Mouse (Mus musculus): ENCODE results near the gene Mef2c. TPM values are rescaled to one million over a fixed set of nuclear protein-coding genes. Genes with fewer than 3 reads are reported as not detected.
A peak's percentile ranks its signal among the peaks of the same experiment; 100 is the strongest.

Mef2c gene
- polyA plus RNA-seq, 1 experiment from 2014 or later, result 25.0 TPM

DNA sequence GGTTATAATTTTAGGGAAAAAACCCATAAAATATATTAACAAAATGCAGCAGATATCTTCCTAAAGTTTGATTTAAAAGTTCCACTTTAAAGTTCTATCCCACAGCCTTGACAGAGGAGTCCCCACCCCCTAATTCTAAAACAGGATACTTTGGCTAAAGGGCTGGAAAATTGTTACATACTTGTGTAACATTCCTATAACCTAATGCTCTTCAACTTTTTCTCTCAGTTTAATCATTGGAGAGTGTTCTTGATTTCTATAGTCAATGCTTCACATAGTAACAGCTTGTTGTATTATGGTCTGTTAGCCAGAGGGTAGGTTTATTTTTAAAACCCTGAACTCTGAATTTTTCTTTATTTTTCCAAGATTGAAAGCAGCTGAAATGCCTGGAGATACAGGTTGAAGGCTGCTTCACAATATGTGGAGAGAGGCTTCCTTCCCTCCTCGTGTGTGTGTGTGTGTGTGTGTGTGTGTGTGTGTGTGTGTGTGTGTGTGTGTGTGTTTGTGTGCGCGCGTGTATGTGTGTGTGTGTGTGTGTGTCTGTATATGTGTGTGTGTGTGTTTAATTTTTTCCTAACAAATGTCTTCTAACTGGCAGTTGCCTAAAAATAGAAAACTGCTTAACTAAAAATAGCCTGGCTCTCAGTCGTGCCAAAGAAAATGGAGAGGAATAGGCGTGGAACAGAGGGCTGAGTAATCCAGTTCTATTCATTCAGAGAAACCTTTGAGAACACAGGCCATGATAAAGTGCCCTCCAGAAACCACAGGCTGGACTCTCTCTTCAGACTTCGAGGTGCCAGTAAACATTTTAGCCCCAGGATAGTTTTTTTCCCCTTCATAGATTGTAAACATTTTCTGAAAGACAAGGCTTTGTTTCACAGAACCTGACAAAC, 99.8 kb downstream of the Mef2c start:
- Histone ChIP-seq H3K4me2 (ENCODE audit: low read length) (no peak overlapping the region), H3K9ac (replicated peaks; ENCODE audit: low read length) (no peak overlapping the region), H3K27me3 (ENCODE audit: control insufficient read depth, insufficient read depth, low read length) (no peaks in the 10 kb centered on the region), H3K4me3 (replicated peaks; ENCODE audit: low read depth, low read length) (no peak overlapping the region), H3K36me3 (ENCODE audit: control insufficient read depth, insufficient read depth, low read length) (no peaks in the 10 kb centered on the region), H3K27ac (replicated peaks; ENCODE audit: low read depth, low read length) (no peak overlapping the region), H3K4me1 (ENCODE audit: control insufficient read depth, insufficient read depth, low read length) (peaks cover 15% of the 10 kb centered on the region), H3K9me3 (ENCODE audit: control insufficient read depth, low read length) (no peaks in the 10 kb centered on the region)
- DNase-seq (peak; percentile 35), ATAC-seq (ENCODE audit: low FRiP score, low TSS enrichment) (no peak)
- 39% methylated on average over 7 of the region's 7 CpGs for WGBS

DNA sequence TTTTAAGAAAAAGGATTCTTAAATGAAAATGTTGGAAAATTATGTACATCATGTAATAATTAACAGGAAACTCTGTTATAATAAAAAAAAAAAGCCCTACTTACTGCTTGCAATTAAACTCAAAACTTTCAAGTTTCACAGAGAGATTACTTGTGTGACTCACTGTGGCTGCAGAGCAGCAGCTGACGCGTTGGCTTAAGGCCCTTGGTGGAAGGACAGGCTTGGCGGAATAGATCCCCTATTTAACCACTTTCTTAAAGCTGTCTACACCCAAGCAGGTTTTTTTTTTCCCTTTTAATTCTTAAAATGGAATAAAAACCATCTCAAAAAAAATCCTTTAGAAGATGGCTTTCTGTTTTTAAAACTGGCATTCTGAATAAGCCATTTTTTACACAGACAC, 100.5 kb downstream of the Mef2c start:
- Histone ChIP-seq H3K4me2 (ENCODE audit: low read length) (no peak overlapping the region), H3K4me1 (ENCODE audit: control insufficient read depth, insufficient read depth, low read length) (peaks cover 18% of the 10 kb centered on the region), H3K27me3 (ENCODE audit: control insufficient read depth, insufficient read depth, low read length) (no peaks in the 10 kb centered on the region), H3K9me3 (ENCODE audit: control insufficient read depth, low read length) (no peaks in the 10 kb centered on the region), H3K36me3 (ENCODE audit: control insufficient read depth, insufficient read depth, low read length) (no peaks in the 10 kb centered on the region), H3K9ac (replicated peaks; ENCODE audit: low read length) (no peak overlapping the region), H3K4me3 (replicated peaks; ENCODE audit: low read depth, low read length) (no peak overlapping the region), H3K27ac (replicated peaks; ENCODE audit: low read depth, low read length) (no peak overlapping the region)
- DNase-seq, result peak; percentile 41
- 21% methylated on average over 3 of the region's 3 CpGs for WGBS
- no peak for ATAC-seq (ENCODE audit: low FRiP score, low TSS enrichment)

DNA sequence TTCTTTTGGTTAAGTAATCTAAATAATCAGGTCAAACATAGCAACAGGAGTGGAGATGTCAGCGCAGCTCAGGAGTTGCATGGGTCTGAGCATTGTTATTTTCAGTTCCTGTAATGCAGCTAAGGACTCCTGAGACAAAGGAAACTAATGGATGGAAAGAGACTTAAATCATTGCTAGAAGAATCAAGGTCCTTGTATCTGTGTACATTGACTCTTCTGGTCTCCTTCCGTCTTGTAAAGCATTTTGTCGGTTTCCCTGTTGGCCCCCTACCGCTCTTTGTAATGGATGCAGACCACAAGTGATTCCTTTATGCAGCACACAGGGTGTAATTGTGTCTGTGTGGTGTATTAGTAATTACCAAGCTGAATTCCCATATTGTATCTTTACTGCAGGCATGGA, 101.0 kb downstream of the Mef2c start:
- Histone ChIP-seq H3K27me3 (ENCODE audit: control insufficient read depth, insufficient read depth, low read length) (no peaks in the 10 kb centered on the region), H3K4me3 (replicated peaks; ENCODE audit: low read depth, low read length) (no peak overlapping the region), H3K9me3 (ENCODE audit: control insufficient read depth, low read length) (no peaks in the 10 kb centered on the region), H3K4me1 (ENCODE audit: control insufficient read depth, insufficient read depth, low read length) (peaks cover 18% of the 10 kb centered on the region), H3K36me3 (ENCODE audit: control insufficient read depth, insufficient read depth, low read length) (no peaks in the 10 kb centered on the region), H3K4me2 (ENCODE audit: low read length) (peak overlapping the region; percentile 15; the same call in 1 of the 2 replicates), H3K9ac (replicated peaks; ENCODE audit: low read length) (0 out of 2 replicates have a peak overlapping the region, but pooled peaks have one; percentile 9), H3K27ac (replicated peaks; ENCODE audit: low read depth, low read length) (0 out of 2 replicates have a peak overlapping the region, but pooled peaks have one; percentile 37)
- 21% methylated on average over 4 of the region's 4 CpGs for WGBS
- peak; percentile 49; the same call in 1 of the 2 replicates for ATAC-seq (ENCODE audit: low FRiP score, low TSS enrichment)
- peak; percentile 46 for DNase-seq

DNA sequence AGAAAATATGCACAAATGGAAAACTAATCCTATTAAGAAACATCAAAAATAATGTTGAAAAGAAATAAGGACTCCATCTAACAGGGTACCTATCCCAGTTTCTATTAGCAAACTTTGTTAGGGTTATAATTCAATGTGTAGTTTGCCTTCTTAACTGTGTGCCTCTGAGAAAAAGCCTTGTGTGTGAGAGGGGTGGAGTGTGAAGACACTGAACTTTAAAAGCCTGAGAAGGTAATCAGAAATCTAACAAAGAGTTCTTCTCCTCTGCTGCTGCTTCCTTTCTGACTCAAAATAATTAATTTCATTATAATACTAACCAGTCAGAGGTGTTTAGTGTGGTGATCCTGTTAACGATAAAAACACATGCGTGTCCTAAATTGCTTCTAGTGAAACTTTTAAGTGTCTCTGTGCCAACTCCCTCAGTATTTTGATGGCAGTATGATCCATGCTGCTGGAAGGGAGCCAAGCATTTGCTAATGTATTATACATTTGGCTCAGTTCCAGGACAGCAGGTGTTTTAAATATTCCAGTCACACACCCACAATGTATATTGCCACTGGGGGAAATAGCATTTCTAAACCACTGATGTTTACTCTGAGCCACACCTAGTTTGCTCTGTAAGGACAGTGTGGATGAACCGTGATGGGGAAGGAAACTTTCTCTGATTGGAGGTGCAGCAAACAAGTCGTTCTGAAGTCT, 104.2 kb downstream of the Mef2c start:
- DNase-seq, result peak; percentile 86
- ATAC-seq (ENCODE audit: low FRiP score, low TSS enrichment), result peak; percentile 62
- 41% methylated on average over 4 of the region's 4 CpGs for WGBS
- Histone ChIP-seq H3K4me1 (ENCODE audit: control insufficient read depth, insufficient read depth, low read length) (peaks cover 18% of the 10 kb centered on the region), H3K9ac (replicated peaks; ENCODE audit: low read length) (no peak overlapping the region), H3K9me3 (ENCODE audit: control insufficient read depth, low read length) (no peaks in the 10 kb centered on the region), H3K4me2 (ENCODE audit: low read length) (no peak overlapping the region), H3K36me3 (ENCODE audit: control insufficient read depth, insufficient read depth, low read length) (no peaks in the 10 kb centered on the region), H3K27ac (replicated peaks; ENCODE audit: low read depth, low read length) (no peak overlapping the region), H3K27me3 (ENCODE audit: control insufficient read depth, insufficient read depth, low read length) (no peaks in the 10 kb centered on the region), H3K4me3 (replicated peaks; ENCODE audit: low read depth, low read length) (no peak overlapping the region)

DNA sequence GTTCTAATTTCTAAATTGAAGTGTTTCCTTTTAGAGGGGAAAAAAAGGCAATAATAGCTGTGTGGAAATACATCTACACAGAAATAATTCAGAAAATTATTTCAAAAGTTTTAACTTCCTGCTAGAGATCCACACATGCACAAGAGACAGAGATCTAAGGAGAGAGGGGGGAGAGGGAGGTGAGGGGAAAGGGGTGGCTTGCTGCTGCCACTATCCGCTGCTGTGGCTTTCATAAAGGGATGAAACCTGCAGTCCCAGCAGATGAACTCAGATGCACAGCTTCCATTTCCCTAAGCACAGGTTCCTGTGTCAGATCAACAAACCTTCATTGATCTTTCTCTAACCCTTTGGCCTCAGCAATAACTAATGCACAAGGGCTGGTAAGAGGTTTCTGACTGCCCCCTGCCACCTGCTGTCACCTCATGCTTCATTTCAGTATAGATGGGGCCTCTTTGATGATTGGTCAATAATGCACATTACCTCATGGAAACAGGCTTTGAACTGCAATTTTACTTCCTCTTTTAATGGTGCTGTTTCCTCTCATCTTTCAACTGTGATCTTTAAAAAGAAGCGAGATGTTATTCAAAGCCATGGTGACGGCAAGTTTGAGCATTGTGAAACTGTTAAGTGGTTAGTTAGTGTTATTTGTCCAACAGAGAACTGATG, 105.2 kb downstream of the Mef2c start:
- ATAC-seq (ENCODE audit: low FRiP score, low TSS enrichment) (no peak), DNase-seq (no peak)
- Histone ChIP-seq H3K27ac (replicated peaks; ENCODE audit: low read depth, low read length) (no peak overlapping the region), H3K4me2 (ENCODE audit: low read length) (no peak overlapping the region), H3K4me1 (ENCODE audit: control insufficient read depth, insufficient read depth, low read length) (peaks cover 18% of the 10 kb centered on the region), H3K9ac (replicated peaks; ENCODE audit: low read length) (no peak overlapping the region), H3K4me3 (replicated peaks; ENCODE audit: low read depth, low read length) (no peak overlapping the region), H3K27me3 (ENCODE audit: control insufficient read depth, insufficient read depth, low read length) (no peaks in the 10 kb centered on the region), H3K36me3 (ENCODE audit: control insufficient read depth, insufficient read depth, low read length) (no peaks in the 10 kb centered on the region), H3K9me3 (ENCODE audit: control insufficient read depth, low read length) (no peaks in the 10 kb centered on the region)
- WGBS, result 74% methylated on average over 3 of the region's 3 CpGs

DNA sequence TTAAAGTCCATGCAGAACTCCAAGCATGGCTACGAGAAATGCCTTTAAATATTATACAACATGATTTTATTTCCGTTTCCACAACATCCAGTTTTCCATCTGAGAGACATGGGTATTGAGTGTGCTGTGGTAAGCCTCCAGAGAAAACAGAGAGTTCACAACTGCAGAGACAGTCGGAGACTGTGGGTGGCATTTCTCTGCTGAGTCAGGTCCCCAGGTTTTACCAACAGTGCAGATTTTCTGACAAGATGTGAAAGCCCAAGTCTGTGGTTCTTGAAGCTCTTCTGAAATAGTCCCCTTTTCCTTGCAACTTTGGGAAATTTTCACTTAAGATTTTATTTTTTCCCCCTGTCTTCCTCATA, 105.7 kb downstream of the Mef2c start:
- no peaks in the 10 kb centered on the region for H3K27me3 ChIP-seq (ENCODE audit: control insufficient read depth, insufficient read depth, low read length)
- H3K9ac ChIP-seq (replicated peaks; ENCODE audit: low read length), result no peak overlapping the region
- WGBS, result 84% methylated on average over 3 of the region's 3 CpGs
- no peak overlapping the region for H3K4me3 ChIP-seq (replicated peaks; ENCODE audit: low read depth, low read length)
- ATAC-seq (ENCODE audit: low FRiP score, low TSS enrichment) (no peak), DNase-seq (no peak)
- no peaks in the 10 kb centered on the region for H3K36me3 ChIP-seq (ENCODE audit: control insufficient read depth, insufficient read depth, low read length)
- H3K4me2 ChIP-seq (ENCODE audit: low read length), result no peak overlapping the region
- H3K4me1 ChIP-seq (ENCODE audit: control insufficient read depth, insufficient read depth, low read length), result peaks cover 16% of the 10 kb centered on the region
- no peaks in the 10 kb centered on the region for H3K9me3 ChIP-seq (ENCODE audit: control insufficient read depth, low read length)
- no peak overlapping the region for H3K27ac ChIP-seq (replicated peaks; ENCODE audit: low read depth, low read length)

DNA sequence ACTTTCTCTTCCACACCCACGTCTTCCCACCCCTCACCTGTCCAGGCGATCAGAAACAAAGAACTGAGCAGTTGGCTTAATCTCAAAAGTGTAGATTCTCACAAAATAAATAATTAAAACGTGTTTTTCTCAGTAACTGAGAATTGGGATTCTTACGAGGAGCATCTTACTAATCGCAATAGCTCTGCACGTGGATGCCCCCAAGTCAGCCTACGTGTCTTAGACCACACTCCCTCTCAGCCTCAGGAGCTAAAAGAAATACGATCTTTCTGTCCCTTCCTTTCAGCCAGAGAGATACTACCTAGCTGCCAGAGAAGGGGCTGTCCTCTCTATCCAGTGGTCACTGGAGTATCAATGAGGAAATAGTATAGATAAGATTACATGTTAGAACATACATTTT, 106.3 kb downstream of the Mef2c start:
- no peak overlapping the region for H3K9ac ChIP-seq (replicated peaks; ENCODE audit: low read length)
- 89% methylated on average over 8 of the region's 8 CpGs for WGBS
- DNase-seq (no peak), ATAC-seq (ENCODE audit: low FRiP score, low TSS enrichment) (no peak)
- no peak overlapping the region for H3K4me3 ChIP-seq (replicated peaks; ENCODE audit: low read depth, low read length)
- no peak overlapping the region for H3K4me2 ChIP-seq (ENCODE audit: low read length)
- H3K9me3 ChIP-seq (ENCODE audit: control insufficient read depth, low read length), result no peaks in the 10 kb centered on the region
- H3K4me1 ChIP-seq (ENCODE audit: control insufficient read depth, insufficient read depth, low read length), result peaks cover 10% of the 10 kb centered on the region; the same call in 1 of the 2 replicates
- no peaks in the 10 kb centered on the region for H3K36me3 ChIP-seq (ENCODE audit: control insufficient read depth, insufficient read depth, low read length)
- H3K27me3 ChIP-seq (ENCODE audit: control insufficient read depth, insufficient read depth, low read length), result no peaks in the 10 kb centered on the region
- H3K27ac ChIP-seq (replicated peaks; ENCODE audit: low read depth, low read length), result no peak overlapping the region

DNA sequence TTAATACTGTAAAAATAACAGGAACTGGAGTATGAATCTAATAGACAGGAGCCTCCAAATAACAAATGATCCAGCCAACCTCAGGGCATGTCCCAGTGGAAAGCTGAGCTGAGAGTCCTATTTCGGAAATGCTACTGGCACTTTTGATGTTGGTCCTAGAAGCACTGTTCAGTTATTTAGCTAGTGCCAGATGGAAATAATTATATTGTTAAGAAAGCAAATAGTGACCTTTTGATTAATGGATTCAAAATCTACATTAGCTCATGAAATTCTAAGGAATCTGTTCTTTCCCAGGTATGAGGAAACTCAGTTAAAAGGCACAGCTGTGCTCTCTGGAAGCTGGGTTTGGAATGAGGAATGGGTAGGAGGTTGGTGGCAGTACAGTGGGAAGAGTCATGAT, 108.4 kb downstream of the Mef2c start:
- Histone ChIP-seq H3K4me2 (ENCODE audit: low read length) (no peak overlapping the region), H3K4me1 (ENCODE audit: control insufficient read depth, insufficient read depth, low read length) (peaks cover 10% of the 10 kb centered on the region; the same call in 1 of the 2 replicates), H3K27me3 (ENCODE audit: control insufficient read depth, insufficient read depth, low read length) (no peaks in the 10 kb centered on the region), H3K9me3 (ENCODE audit: control insufficient read depth, low read length) (no peaks in the 10 kb centered on the region), H3K27ac (replicated peaks; ENCODE audit: low read depth, low read length) (no peak overlapping the region), H3K4me3 (replicated peaks; ENCODE audit: low read depth, low read length) (no peak overlapping the region), H3K36me3 (ENCODE audit: control insufficient read depth, insufficient read depth, low read length) (no peaks in the 10 kb centered on the region), H3K9ac (replicated peaks; ENCODE audit: low read length) (no peak overlapping the region)
- ATAC-seq (ENCODE audit: low FRiP score, low TSS enrichment), result no peak
- no peak for DNase-seq
- WGBS, result 85% methylated on average over 1 of the region's 1 CpGs
